In the genomic region with DNA sequence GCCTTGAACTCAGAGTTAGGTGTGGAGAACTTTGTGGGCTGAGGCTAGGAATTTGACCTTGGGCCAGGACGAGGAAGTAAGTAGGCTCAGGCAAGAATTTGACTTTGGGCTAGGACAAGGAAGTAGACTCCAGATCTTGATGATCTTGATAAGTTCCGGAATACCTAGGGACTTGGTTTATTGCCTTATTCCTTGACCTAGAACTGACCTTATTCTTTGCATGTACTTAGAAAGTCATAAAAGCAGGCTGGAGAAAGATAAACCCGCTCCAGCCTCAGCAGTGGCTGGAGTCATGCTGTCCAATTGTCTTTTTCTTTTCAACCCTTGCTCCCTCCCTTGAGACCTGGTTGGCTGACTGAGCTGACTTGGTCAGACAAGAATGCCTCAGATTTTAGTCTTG, we compare ENCODE assay signal across 24 mouse cellular contexts.
"Had no signal": no experiment of that assay in that cellular context is flagged by ENCODE, and none has a peak within 500 bp of the region (broad histone marks: within the 10 kb centered on the region; RNA-seq: fewer than 3 reads in every experiment).

No protein-coding gene starts in this region.

- H3K4me2 ChIP-seq: heart, embryonic 12.5 days; hindbrain, embryonic 12.5 days; hindbrain, embryonic 14.5 days; intestine, embryonic 15.5 days; limb, embryonic 13.5 days; limb, embryonic 15.5 days; liver, embryonic 13.5 days; liver, embryonic 15.5 days had no signal

- H3K27ac ChIP-seq: heart, embryonic 10.5 days; hindbrain, embryonic 10.5 days; hindbrain, embryonic 12.5 days; hindbrain, embryonic 14.5 days; intestine, embryonic 15.5 days; layer of hippocampus, adult 2 months; limb, embryonic 13.5 days; limb, embryonic 15.5 days; liver, embryonic 13.5 days; liver, embryonic 15.5 days had no signal

- H3K36me3 ChIP-seq: heart, embryonic 10.5 days; heart, embryonic 12.5 days; hindbrain, embryonic 10.5 days; hindbrain, embryonic 12.5 days; intestine, embryonic 15.5 days; limb, embryonic 13.5 days; limb, embryonic 15.5 days; liver, embryonic 13.5 days; liver, embryonic 15.5 days had no signal

- H3K9ac ChIP-seq: heart, embryonic 12.5 days; hindbrain, embryonic 12.5 days; hindbrain, embryonic 14.5 days; intestine, embryonic 15.5 days; limb, embryonic 13.5 days; limb, embryonic 15.5 days; liver, embryonic 13.5 days; liver, embryonic 15.5 days had no signal

- DNase-seq: gastrocnemius, postnatal 14 days; heart, adult 18-20 months; heart, postnatal 10 days; heart, postnatal 4 days; kidney, adult 18-20 months; kidney, adult 8-10 months; kidney, postnatal 10 days; kidney, postnatal 25 days; kidney, postnatal 4 days; left cerebral cortex, postnatal 4 days; liver, embryonic 13.5 days had no signal

- H3K9me3 ChIP-seq: heart, embryonic 10.5 days; heart, embryonic 12.5 days; hindbrain, embryonic 10.5 days; hindbrain, embryonic 12.5 days; intestine, embryonic 15.5 days; limb, embryonic 13.5 days; limb, embryonic 15.5 days; liver, embryonic 13.5 days; liver, embryonic 15.5 days had no signal

- H3K27me3 ChIP-seq: heart, embryonic 12.5 days; intestine, embryonic 15.5 days had no signal

- H3K4me3 ChIP-seq: heart, embryonic 10.5 days; heart, embryonic 12.5 days; hindbrain, embryonic 10.5 days; hindbrain, embryonic 12.5 days; intestine, embryonic 15.5 days; layer of hippocampus, adult 2 months; limb, embryonic 13.5 days; limb, embryonic 15.5 days; liver, embryonic 13.5 days; liver, embryonic 15.5 days had no signal

- ATAC-seq: hindbrain, embryonic 16.5 days; inflammation-experienced regulatory T-cells, adult 6 months; intestine, embryonic 15.5 days; intestine, postnatal 0 days had no signal
